Mouse (Mus musculus) forebrain, embryonic 10.5 days (tissue): ENCODE data around the gene 4930550C14Rik. TPM values are rescaled to one million over a fixed set of nuclear protein-coding genes. Genes with fewer than 3 reads are reported as not detected.

ENCODE experiments used
- DNase-seq: peaks from one replicate; pipeline ENCODE4 v3.0.0-alpha.2; 2017; ENCODE audit warnings: low spot score; ENCODE audit errors: extremely low spot score
- H3K27ac ChIP-seq: fragments of 300-500 bp; sonication (generic); 2 replicates; pipeline ENCODE4 v1.5.1; 2016; ENCODE audit warnings: mild to moderate bottlenecking
- H3K27me3 ChIP-seq: fragments of 300-500 bp; sonication (generic); 2 replicates; pipeline ENCODE4 v1.6.1; 2016; ENCODE audit warnings: mild to moderate bottlenecking; ENCODE audit not compliant: poor library complexity, severe bottlenecking
- H3K36me3 ChIP-seq: fragments of 300-500 bp; sonication (generic); replicated peaks from 2 replicates; pipeline ENCODE4 v1.6.1; 2016; ENCODE audit warnings: mild to moderate bottlenecking, moderate library complexity
- H3K4me1 ChIP-seq: fragments of 300-500 bp; sonication (generic); 2 replicates; pipeline ENCODE4 v1.6.1; 2016
- H3K4me3 ChIP-seq: fragments of 300-500 bp; sonication (generic); 2 replicates; pipeline ENCODE4 v1.5.1; 2016; ENCODE audit warnings: mild to moderate bottlenecking, moderate library complexity
- H3K9me3 ChIP-seq: fragments of 300-500 bp; sonication (generic); 2 replicates; pipeline ENCODE4 v1.6.1; 2016; ENCODE audit warnings: mild to moderate bottlenecking, moderate library complexity
- WGBS: fragments of 180-500 bp; shearing (Covaris S2); methylation state at CpG from one replicate; pipeline ENCODE4 v1.1.7; 2016; 5-methylcytosine and 5-hydroxymethylcytosine counted together
- microRNA-seq: library from miRNA; unstranded; fragments of <30 nt; microRNA quantifications from one replicate; pipeline ENCODE4, GENCODE M21; 2017
- polyA plus RNA-seq: library from polyadenylated mRNA; unstranded; fragments of >200 nt; fragmentation: Nextera tagmentation; extraction: Ambion mirVana; gene quantifications from 2 replicates; pipeline ENCODE4 v1.2.1, GENCODE M21; 2016

The 4930550C14Rik gene
- polyA plus RNA-seq, 1 experiment from 2014 or later, result 0.30 TPM

DNA sequence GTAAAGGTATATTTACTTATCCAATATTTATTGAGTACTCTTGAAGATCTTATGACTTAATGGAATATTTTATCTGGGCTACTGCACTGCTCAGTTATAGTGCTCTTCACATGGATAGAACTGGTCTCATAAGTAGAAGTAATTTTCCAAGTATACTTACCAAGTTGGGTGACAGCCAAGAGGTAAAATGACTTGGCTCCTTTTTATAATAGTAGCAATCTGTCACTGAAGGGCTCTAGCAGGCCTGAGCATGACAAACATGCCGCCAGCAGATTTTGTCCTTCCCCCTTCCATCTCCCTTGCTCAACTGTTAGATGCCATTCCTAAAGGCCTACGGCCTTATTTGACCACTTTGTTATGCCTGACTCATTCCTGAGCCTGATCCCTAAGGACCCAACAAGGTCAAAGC is 6.8 kb downstream of the 4930550C14Rik start:
- no peak overlapping the region for H3K27ac ChIP-seq
- no peaks in the 10 kb centered on the region for H3K27me3 ChIP-seq
- H3K36me3 ChIP-seq, result no peaks in the 10 kb centered on the region
- no peak for DNase-seq
- no peak overlapping the region for H3K4me3 ChIP-seq
- no peaks in the 10 kb centered on the region for H3K9me3 ChIP-seq
- WGBS, result 87% methylated on average over 2 of the region's 2 CpGs
- peaks cover 15% of the 10 kb centered on the region for H3K4me1 ChIP-seq

DNA sequence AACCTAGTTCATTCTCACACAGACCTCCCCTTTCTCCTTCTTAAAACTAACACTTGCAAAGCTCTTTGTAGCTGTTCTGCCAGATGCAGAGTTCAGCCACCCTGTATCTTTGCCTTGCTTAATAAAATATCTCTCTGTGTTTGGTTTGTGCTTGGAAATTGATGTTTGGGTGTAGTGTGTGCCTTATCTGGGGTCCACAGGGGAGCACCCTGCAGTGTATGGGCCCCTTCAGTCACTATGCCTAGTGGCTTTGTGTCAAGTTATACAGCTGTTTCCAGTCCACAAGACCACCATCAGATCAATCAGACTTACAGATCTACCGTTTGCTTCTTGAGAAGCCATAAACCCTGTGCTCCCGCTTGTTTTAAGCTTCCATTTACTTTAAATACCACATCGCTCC is 7.3 kb downstream of the 4930550C14Rik start:
- WGBS, result 91% methylated on average over 3 of the region's 3 CpGs
- H3K9me3 ChIP-seq, result no peaks in the 10 kb centered on the region
- H3K27me3 ChIP-seq, result no peaks in the 10 kb centered on the region
- H3K27ac ChIP-seq, result no peak overlapping the region
- H3K4me3 ChIP-seq, result no peak overlapping the region
- H3K36me3 ChIP-seq, result no peaks in the 10 kb centered on the region
- no peak for DNase-seq
- peaks cover 14% of the 10 kb centered on the region for H3K4me1 ChIP-seq

DNA sequence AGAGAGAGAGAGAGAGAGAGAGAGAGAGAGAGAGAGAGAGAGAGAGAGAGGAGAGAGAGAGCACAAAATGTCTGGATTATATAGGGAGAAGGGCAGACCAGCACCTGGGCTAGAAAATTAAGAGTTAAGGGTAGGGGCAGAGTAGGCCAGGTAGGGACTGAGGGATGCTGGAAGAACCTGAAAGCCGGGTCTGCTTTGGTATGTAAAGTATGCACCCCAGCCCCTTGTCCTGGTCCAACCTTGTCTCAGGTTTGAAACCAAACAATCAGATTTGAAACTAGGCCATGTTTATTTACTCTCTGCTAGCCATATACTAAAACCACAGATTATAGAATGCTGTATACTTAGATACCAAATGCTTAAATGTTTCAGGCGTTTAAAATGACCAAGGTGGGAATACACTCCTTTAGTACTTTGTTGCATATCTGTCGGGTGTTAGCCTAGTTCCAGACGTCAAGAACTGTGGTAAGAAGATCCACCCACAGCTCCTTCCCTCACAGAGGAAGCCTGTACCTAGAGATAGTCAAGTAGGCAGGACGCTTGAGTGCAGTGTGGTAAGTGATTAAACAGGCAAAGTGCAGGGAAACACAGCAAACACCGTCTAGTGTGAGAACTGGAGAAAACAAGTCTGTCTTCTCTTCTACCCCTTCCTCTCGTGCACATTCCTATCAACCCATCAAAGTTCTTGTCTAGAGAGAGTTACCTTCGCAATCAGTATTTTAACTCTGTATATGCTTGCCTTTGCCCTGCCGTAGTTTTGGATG is 20.2 kb downstream of the 4930550C14Rik start:
- WGBS, result 79% methylated on average over 9 of the region's 9 CpGs
- no peak overlapping the region for H3K27ac ChIP-seq

DNA sequence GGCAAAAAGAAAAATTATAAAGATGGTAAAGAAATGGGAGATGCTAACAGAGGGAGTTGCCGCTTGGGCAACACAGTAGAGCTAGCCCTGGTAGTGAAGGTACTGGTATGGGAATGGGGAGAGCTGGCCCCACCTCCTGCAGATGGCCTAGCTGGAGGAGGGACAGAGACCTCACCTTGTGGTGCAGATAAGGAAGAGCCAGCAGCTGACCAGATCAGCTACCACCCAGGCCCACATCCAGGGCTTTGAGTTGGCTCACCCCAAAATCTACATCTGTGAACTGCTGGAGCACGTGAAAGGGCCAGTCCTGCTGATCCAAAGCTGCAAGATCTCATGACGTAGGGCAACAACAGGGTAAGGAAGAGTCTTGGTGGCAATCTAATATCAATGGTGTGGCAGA is 24.6 kb downstream of the 4930550C14Rik start:
- Histone ChIP-seq H3K4me3 (no peak overlapping the region), H3K27ac (no peak overlapping the region), H3K4me1 (no peaks in the 10 kb centered on the region), H3K9me3 (no peaks in the 10 kb centered on the region), H3K36me3 (no peaks in the 10 kb centered on the region), H3K27me3 (no peaks in the 10 kb centered on the region)
- 86% methylated on average over 3 of the region's 3 CpGs for WGBS
- DNase-seq, result no peak

More for the DNA sequence above, 20.2 kb downstream of the 4930550C14Rik start:
- no peaks in the 10 kb centered on the region for H3K27me3 ChIP-seq
- H3K9me3 ChIP-seq, result no peaks in the 10 kb centered on the region
- no peak overlapping the region for H3K4me3 ChIP-seq
- no peaks in the 10 kb centered on the region for H3K4me1 ChIP-seq
- no peak for DNase-seq
- no peaks in the 10 kb centered on the region for H3K36me3 ChIP-seq

DNA sequence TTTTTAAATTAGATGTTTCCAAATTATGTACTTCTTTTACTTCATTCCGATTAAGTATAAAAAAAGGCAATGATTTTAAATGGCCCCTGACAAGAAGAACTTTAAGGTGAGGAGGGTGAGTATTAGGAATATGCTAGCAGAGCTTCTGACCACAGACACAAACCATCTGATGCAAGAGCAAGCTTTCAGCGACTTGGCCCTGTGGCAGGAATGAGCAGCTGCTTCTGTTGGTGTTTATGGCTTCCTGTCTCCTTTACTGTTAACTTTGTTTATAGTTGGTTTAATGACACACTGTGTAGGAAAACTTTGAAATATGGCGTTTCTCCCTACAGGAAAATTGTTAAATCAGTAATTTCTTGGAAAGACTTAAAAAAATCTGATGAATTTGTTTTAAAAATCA is 25.5 kb downstream of the 4930550C14Rik start:
- no peaks in the 10 kb centered on the region for H3K36me3 ChIP-seq
- H3K27me3 ChIP-seq, result no peaks in the 10 kb centered on the region
- no peak for DNase-seq
- WGBS, result 83% methylated on average over 3 of the region's 3 CpGs
- H3K27ac ChIP-seq, result no peak overlapping the region
- no peaks in the 10 kb centered on the region for H3K4me1 ChIP-seq
- no peak overlapping the region for H3K4me3 ChIP-seq
- H3K9me3 ChIP-seq, result no peaks in the 10 kb centered on the region

DNA sequence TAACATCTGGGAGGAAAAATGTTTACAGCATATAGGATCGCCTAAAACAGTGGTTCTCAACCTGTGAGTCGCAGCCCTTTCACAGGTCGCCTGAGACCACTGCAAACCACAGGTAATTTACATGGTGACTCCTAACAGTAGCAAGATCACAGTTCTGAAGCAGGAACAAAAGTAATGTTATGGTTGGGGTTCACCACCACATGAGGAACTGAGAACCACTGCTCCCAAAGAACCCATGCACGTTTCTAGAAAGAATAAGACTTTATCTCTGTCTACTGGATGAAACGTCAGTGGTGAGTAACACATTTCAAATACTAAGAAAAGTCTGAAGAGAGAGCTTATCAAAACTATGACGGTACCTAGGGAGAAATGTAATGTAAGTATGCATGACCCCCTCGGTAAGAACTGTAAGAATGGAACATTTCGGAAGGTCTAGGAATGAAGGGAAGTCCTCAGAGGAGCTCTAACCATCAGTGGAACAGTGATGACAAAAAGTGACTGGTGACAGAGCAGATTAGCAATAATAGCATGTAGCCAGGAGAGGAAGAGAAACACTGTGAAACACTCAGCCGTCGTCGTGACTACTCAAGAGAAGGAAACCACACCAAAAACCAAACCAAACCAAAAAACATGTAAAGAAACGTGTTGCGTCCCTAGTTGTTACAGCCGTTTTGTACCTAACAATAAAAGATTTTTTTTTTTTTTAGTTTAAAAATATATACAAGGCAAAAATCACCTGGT is 33.9 kb downstream of the 4930550C14Rik start:
- H3K9me3 ChIP-seq, result no peaks in the 10 kb centered on the region
- H3K27me3 ChIP-seq, result no peaks in the 10 kb centered on the region
- H3K36me3 ChIP-seq, result peaks cover 28% of the 10 kb centered on the region
- 90% methylated on average over 14 of the region's 14 CpGs for WGBS
- H3K4me3 ChIP-seq, result no peak overlapping the region
- H3K27ac ChIP-seq, result no peak overlapping the region
- no peaks in the 10 kb centered on the region for H3K4me1 ChIP-seq
- no peak for DNase-seq

DNA sequence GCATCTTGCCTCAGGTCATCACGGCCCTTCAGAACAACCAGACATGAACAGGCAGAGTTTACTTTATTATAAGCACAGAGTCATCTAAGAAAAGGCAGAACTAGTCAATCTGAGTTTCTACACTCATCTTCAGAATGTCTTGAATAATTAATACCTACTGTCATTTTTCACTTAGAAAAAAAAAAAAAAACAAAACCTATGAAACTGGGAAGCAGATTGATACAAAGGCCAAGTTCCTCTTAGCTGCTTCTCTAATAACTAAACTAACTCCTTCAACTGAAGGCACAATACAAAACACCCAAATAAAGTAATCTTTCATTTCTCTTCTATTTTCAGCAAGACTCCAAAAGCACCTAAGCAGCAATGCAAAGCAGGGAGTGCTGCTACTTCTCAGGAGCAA is 48.5 kb downstream of the 4930550C14Rik start:
- WGBS, result 93% methylated on average over 1 of the region's 1 CpGs
- DNase-seq, result no peak
- H3K9me3 ChIP-seq, result no peaks in the 10 kb centered on the region
- no peaks in the 10 kb centered on the region for H3K27me3 ChIP-seq
- no peaks in the 10 kb centered on the region for H3K4me1 ChIP-seq
- H3K27ac ChIP-seq, result no peak overlapping the region
- H3K4me3 ChIP-seq, result no peak overlapping the region
- H3K36me3 ChIP-seq, result peaks cover 80% of the 10 kb centered on the region

DNA sequence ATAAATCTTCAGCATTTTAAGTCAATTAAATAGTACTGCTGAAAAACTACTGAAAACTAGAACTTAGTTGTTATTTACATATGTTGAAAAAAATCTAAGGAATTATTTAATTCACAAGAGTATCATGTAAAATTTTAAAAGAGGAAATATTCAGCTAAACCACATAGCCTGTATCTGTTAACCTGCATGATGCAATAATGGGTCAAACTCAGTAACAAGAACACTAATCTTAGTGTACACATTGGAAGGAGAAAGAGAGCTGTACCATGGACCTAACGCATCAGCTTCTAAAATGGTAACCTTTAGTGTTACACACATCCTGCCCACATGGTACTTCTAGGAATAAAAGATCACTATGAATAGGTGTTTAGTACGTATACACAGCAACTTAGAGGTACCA is 49.9 kb downstream of the 4930550C14Rik start:
- no peak overlapping the region for H3K27ac ChIP-seq
- no peak overlapping the region for H3K4me3 ChIP-seq
- DNase-seq, result no peak
- no peaks in the 10 kb centered on the region for H3K27me3 ChIP-seq
- peaks cover 81% of the 10 kb centered on the region for H3K36me3 ChIP-seq
- 94% methylated on average over 2 of the region's 2 CpGs for whole genome bisulfite sequencing
- no peaks in the 10 kb centered on the region for H3K9me3 ChIP-seq
- no peaks in the 10 kb centered on the region for H3K4me1 ChIP-seq

DNA sequence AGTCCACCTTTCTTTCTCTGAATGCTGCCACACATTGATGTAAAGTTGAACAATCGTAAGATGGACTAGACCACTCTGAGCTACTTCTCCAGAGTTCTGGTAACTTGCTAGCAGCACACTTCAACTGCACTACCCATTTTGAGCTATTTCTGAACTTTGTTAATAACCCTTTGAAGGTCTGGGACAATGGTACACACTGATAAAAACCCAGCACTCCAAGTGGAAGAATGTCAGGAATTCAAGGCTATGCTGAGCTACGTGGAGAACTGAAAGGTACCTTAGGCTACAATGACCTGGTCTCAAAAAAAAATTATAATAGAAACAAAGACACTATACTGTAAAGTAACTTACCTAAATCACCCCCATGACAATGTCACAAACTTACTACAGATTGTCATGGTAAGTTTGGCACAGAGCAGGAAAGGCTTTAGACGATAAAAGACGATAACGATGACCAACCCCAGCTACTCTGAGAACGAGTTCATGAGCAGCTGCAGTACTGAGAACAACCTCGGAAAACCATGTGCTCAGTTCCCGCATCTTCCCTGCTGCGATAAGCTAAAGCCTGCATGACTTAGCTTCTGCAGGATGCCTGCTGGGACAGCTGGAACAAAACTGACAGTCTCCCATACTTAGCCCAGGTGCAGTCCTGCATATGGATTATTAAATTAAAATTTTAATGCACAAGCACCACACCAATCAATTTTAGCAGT is 70.8 kb downstream of the 4930550C14Rik start:
- Histone ChIP-seq H3K27me3 (no peaks in the 10 kb centered on the region), H3K4me1 (no peaks in the 10 kb centered on the region), H3K4me3 (no peak overlapping the region), H3K27ac (no peak overlapping the region), H3K9me3 (no peaks in the 10 kb centered on the region), H3K36me3 (peaks cover 51% of the 10 kb centered on the region)
- 91% methylated on average over 9 of the region's 9 CpGs for WGBS
- DNase-seq, result no peak

Small RNAs within 50 kb of the gene (microRNA-seq; reads per million reads assigned to microRNA genes)
- not detected for gene Mir130c

Other genes with a start within 250 kb of the 4930550C14Rik start
- 31.5 and 32.3 TPM in 2 replicates for gene Ddx10, start 154.3 kb upstream of the 4930550C14Rik start, polyA plus RNA-seq
- 0.58 and 0.66 TPM in 2 replicates for gene Exph5, start 100.7 kb upstream of the 4930550C14Rik start, polyA plus RNA-seq
- gene Kdelc2, start 18.3 kb upstream of the 4930550C14Rik start, polyA plus RNA-seq, result 8.6 and 8.7 TPM in 2 replicates
- 23.0 and 24.5 TPM in 2 replicates for gene Atm, start 134.4 kb downstream of the 4930550C14Rik start, polyA plus RNA-seq
- gene Npat, start 134.7 kb downstream of the 4930550C14Rik start, polyA plus RNA-seq, result 19.5 and 20.5 TPM in 2 replicates
- gene Acat1, start 208.1 kb downstream of the 4930550C14Rik start, polyA plus RNA-seq, result 29.0 and 29.9 TPM in 2 replicates